Mouse (Mus musculus) adrenal gland, postnatal 25 days (tissue): ENCODE results near the gene Eml6. TPM values are rescaled to one million over a fixed set of nuclear protein-coding genes. Genes with fewer than 3 reads are reported as not detected.
"Not testable (repeated sequence)": the region's sequence is repeated elsewhere in the genome, so short reads cannot be mapped to it uniquely, and the experiment has no call there.

Experiments used
- DNase-seq: peaks from one replicate; pipeline ENCODE4 v3.0.0; 2021; ENCODE audit warnings: mixed read lengths
- long read RNA-seq: library from polyadenylated mRNA; stranded (forward); transcript quantifications from one replicate; pipeline ENCODE4 v2.0.0, GENCODE M21; 2021
- total RNA-seq: library from RNA; stranded (reverse); gene quantifications from 2 replicates; pipeline ENCODE4 v1.2.3, GENCODE M21; 2021

Eml6 gene
- 3.3 and 4.7 TPM in 2 replicates for total RNA-seq
- long read RNA-seq, full-length matches to known transcripts = 2 of 4 reads
- long read RNA-seq, partial matches to known transcripts = 2 of 4 reads
- long read RNA-seq, other reads (novel, unspliced or antisense) = 0 of 4 reads

DNA sequence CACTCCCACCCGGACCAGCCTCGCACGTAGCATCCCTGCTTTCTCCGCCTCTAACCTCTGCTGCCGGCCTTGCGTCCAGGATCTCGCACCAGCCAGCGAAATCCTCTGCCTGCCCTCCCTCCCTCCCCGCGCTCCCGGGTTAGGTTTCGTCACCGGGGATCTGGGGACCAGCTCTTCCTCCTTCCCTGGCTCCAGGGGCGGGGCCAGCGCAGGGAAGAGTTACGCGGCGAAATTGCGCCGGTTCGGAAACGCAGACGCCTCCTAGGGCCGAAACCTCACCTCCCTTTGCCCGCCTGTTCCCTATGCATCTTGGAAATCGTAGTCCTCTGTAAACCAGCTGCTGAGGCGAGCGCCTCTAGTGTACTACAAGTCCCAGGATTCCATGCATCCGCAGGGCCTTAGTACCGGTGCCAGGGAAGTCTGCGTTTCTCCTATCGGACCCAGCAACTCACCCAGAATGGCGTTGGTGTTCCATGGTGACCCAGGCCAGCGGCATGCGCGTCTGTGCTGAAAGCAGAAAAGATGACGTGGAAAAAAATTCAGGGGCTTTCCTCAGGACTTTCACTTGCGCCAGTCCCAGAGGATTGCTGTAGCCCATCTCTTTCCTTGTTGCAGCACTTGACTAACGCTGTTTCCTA lies at the start of gene Eml6:
Eml6 (minus strand) TSS at position 199 of the 638 bp plus-strand sequence.
- DNase-seq = peak; percentile 95

DNA sequence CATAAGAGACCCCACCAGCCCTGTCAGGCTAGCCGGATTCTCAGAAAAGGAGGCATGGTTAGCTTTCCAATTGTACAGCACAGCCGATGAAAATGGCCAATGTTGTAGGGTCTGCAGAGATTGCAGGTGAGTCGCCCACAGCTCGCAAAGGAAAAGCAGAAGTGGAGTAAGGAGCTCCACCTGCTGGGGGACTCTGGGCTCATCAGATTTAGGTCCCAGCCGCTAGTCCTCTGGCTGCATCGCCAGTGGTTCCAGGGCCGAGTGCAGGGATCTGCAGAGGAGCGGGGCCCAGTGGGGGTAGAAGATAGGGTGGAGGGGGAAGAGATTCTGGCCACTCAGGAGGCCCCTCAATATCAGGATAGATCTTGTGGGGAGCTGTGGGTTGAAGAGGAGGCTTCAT lies 31.5 kb upstream of the Eml6 start:
- DNase-seq = no peak

DNA sequence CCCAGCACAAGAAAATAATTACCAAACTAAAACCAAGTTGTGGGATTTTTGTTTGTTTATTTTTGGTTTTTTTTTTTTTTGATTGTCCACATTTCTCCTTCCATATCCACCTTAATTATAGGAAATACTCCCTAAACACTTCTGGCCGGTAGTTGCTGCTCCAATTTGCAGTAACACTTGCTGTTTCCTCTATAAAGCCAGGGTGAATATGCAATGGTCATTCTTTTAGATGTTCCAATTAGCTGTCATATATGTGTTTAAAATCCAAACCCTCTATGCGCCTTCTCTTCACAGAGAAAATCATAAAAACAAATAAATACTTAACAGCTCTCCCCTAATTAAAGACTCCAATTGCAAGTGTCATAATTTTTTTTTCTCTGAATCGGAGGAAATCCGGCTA lies 689 bp downstream of the Eml6 start:
- DNase-seq = no peak

DNA sequence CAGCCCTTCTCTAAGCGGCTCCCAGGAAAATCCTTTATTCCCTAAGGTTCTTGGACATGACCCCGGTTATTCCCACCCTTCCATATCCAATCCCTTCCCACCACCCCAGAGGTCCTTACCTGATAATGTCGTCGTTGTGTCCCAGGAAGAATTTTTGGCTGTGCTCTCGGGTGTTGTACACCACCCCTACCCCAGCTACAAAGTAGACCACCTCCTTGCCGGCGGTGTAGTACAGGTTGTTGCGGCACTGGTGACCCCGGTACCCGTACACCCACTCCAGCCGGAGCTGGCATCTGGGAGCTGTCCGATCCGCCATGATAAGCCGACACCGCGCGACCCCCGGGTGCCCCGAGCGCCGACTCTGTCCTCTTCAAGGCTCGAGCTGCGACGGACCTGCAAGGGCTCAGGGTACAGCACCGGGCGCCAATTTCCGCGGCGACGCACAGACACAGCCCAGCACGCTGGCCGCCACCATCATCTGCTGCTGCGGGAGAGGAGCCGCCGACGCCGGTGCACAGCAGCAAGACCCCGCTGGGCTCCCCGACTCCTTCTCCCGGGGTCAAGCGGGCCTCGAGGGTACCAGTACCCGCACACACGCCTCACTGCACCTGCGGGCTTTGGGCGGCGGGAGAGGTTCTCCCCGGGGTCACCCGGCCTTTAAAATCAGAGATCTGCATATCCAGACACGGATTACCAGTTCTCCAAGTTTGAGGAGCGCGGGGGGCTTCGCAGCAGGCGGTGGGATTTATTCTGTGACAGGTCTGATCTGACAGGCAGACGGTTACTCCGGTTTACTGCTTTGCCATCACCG lies 1.4 kb downstream of the Eml6 start:
- DNase-seq = peak; percentile 46

DNA sequence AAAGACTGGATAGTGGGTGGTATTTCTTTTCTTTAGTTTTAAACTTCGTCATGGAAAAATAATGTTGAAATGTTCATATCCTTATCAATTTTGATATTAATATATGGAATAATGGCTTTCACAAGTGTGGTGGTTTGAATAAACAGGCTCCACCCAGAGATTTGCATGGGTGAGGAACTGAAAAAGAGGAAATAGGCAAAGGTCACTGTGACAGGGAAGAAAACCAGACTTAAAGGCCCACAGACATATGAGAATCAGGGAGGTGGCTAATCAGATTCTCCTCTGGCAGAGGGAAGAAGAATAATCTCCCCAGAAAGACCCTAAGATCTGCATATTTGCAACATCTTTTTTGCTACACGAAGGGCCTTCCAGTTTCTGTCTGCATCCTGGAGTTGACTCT lies 39.6 kb downstream of the Eml6 start:
- no peak for DNase-seq

DNA sequence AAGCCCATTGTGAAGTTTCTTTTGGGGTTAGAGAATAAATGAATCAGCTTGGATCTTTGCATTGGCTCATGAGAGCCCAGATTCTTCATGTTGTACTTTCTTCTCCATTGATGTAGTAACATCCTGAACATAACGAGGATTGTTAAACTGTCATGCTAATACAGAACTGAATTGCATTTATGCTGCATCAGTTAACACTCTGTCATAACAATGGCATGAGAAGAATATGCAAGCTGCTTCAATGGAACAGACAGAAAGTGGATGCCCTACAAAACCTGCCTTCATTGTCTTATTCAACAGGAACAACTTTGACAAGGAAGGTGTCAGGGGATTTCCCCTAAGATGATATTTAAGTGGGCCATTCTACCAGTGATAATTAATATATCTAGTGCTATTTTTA lies 57.0 kb downstream of the Eml6 start:
- no peak for DNase-seq

DNA sequence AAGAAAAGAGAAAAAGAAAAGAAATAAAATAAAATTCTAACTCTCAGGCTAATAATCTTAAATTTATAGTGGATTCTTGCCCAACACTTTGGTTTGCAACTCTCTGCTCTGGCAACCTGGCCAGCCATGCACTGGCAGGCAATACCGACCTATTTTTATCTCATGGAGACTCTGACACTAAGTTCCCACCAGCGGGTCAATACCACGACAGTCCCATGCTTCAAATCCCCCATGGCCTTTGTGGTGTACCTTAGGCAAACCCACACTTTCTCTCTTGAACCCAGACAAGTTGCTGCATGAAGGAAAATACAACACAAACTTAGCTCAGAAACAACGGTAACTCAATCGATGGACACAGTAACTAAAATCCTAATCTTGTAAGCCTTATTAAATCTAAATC lies 66.5 kb downstream of the Eml6 start:
- DNase-seq = no peak

DNA sequence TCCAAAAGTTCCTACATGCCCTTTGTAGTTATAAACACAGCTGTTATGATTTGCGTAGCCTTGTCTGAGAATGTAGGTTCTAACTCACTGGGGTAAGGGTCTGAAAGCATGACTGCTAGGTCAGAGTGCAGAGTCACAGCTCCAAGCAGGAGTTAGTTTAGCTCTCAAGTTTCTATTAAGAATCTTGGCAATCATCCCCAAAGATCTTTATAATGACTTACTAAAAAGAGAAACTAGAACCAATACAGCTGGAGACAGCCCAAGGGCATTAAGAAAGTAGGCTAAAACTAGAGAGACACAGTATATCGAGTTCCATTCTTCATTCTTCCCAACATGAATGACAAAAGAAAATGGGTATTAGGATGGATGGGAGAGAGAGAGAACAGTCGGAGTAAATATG lies 81.2 kb downstream of the Eml6 start:
- DNase-seq = no peak

DNA sequence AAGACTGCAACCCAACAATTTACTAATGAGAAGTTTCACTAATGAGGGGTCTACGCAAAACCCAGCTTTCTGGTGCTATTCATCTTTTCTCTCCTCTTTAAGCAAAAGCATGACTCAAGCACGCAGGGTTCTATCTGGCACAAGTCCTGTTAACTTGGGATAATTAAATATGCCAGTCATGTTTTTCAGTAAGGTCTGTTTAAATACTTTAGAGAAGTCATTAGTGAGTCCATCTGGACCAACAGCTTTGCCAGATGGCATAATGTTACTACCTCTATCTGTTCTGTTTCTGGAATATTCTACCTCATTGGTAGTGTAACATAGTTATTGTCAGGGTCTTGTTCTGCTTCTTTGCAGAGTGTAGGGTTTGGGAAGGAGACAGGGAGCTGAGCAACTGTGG lies 101.5 kb downstream of the Eml6 start:
- no peak for DNase-seq

DNA sequence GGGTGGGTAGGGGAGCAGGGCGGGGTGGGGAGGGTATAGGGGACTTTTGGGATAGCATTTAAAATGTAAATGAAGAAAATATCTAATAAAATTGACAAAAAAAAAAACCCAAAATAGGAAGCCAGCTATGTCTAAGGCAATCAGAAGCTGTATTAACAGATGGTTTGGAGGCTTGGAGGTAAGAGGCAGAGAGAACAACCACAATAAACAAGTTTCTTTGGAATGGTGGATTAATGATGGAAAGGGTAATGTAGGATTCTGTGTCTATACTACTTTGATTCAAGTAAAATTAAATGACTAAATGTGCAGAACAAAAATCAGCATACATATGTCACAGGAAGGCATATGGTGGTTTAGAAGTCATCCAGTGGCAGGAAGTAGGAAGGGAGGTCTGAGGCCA lies 102.0 kb downstream of the Eml6 start:
- no peak for DNase-seq

DNA sequence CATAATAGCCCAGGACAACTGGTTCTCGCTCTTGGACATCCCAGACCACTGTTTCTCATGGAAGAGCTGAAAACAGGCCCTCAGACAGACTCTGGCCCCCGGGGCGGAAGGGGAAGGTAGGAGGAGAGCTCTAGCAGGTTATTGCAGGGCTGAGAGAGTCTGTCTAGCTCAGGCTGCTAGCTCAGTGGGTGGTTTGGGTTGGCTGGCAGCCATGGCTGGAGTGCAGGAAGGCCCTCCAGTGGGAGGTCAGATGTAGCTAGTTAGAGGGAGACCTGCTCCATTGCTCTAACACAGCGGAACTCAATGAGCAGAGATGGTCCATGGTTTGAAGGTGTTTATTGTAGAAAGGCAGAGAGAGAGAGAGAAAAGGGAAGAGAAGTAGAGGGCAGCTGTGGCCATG lies 112.7 kb downstream of the Eml6 start:
- no peak for DNase-seq

DNA sequence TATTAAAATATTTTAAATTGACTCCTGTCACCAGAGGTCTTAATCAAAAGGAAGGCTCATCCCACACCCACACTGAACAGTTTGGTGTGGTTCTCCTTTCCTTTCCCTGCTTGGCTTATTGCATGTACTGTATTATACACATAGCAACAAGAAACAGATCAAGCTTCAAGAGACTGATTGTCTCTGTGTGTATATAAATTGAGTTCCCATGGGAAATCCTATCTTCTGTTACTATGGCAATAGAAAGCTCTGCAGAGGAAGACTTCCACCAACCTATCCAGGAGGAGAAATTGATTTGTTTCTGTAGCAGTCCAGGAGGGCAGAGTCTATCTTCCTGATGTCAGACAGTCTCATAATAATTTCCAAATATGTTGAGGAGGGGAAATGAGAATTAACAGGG lies 116.5 kb downstream of the Eml6 start:
- no peak for DNase-seq

DNA sequence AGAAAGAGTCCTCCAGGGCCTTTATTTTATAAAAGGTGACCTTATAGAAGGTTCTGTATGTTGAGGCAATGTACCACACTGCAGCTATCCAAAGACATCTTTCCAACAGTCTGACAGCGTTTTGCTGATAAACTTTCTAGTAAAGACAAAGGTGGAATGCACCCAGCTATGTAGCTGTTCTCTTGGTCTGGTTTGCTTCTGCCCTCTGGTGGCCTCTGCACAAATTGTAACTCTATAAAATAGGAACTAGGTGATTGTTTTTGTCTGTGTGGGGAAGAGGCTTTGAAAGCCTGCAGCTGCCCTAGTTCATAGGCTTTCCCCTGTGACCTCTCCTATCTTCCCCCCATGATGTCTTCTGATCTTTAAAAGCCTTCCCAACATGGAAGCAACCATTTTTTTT lies 140.7 kb downstream of the Eml6 start:
- DNase-seq = peak; percentile 38

DNA sequence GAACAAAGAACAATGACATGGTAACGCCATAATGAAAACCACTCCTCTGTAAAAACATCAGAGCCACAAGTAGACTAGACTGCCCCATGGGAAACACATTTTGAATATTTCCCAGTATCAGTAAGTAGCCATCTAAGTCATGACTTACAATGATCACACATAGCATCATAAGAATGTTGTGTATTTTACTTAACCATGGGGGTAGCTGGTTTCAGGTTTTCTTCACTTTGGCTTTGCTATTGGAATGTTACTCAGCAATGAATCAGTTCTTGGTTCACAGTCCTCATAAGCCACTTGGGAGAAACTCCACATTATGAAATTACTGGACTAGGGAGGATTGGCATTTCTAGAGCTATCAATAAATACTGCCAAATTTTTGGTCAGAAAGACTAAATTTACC lies 141.5 kb downstream of the Eml6 start:
- no peak for DNase-seq

DNA sequence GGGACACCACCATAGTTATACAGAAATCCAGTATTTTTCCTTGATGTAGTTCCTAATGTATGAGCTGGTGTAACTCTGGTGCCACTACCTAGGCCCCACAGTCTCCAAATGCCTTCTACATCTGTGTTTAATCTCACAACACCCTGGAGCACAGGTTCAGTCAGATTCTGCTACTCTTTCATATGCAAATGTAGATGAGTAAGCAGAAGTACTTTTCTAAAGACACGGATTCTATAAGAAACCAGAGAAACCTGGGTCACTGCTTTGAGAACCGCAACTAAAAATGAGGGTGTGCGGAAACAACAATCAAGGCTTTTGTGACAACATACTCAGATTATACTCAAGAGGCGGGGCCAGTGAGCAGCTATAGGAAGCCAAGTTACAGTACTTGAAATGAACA lies 142.8 kb downstream of the Eml6 start:
- no peak for DNase-seq

DNA sequence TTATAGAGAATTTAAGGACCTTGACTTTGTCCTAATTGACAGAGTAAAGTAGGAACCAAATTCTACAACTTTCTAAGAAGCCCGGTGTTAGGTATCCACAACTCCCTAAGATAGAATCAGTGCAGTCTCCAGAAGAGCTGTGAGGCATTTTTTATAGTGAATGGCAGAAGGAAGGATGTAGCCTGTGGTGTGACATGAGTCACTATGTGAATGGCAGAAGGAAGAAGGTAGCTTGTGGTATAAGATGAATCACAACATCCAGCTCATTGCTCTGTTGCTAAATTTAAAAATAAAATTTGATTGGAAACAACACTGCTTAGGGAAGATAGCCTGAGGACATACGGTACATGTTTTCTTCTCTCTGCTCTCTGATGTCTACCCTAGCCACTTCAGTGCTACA lies 146.2 kb downstream of the Eml6 start:
- no peak for DNase-seq

DNA sequence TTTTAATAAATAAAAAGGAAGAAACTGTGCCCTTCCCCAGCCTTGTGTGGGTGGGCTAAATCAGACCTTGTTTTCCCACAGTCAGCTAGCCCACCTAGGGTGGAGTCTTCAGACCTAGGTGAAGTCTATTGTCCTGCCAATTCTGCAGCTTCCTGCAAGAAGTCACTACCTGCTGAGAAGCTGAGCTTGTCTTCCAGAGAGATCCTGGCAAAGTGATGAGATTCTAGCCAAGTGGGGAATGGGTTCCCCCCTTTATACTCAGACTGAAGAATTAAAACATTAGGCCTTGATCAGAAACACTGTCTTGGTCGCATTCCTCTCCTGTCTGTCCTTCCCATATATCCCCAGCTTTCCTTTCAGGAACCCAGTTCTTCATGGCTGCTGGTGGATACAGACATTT lies 147.9 kb downstream of the Eml6 start:
- no peak for DNase-seq

DNA sequence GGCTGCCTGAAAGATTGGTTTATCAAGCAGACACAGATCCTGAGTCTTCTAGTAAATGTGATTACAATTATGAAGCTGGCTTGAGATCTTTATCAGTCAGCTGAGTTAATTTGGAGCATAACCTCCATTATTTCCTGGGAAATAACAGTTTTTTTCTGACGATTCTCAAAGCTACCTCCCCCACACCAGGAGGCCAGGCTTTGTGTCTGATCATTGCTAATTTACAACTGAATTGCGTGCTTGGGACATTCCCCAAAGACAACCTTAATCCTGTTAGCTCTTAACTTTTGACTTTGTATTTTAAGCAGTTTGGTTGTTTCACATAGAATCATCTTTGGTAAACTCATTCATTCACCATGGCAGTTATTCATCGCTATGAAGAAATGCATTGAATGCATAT lies 148.6 kb downstream of the Eml6 start:
- DNase-seq = no peak

DNA sequence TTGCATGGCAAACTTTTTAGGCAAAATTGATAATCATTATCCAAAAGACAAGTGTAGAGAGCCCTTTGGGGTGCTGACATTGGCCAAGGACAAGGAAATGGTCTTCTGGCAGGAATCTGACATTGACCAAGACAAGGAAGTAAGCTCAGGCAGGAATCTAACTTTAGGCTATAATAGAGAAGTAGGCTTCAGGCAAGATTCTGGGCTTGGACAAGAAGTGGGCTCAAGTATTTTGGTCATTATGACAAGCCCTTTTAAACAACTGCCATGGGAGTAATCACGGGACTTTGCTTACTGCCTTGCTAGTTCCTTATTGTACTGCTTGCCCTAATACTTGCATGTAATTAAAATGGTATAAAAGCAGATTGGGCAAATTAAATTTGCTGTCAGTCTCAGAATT lies 151.1 kb downstream of the Eml6 start:
- not testable (repeated sequence) for DNase-seq

DNA sequence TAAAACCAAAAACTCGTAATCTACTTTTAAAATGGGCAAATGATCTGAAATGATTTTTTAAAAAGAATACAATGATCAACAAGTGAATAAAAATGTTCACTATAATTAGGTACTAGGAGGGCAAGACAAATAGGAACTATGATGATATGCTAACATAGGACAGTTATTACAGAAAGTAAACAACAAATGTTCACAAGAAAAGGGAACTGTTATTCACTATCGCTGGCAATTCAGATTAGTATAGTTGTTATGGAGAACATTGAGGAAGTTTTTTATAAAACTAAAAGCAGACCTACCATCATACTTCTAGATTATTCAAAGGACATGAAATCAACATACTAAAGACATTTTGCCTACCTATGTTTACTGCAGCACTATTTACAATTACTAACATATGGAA lies 155.7 kb downstream of the Eml6 start:
- no peak for DNase-seq

DNA sequence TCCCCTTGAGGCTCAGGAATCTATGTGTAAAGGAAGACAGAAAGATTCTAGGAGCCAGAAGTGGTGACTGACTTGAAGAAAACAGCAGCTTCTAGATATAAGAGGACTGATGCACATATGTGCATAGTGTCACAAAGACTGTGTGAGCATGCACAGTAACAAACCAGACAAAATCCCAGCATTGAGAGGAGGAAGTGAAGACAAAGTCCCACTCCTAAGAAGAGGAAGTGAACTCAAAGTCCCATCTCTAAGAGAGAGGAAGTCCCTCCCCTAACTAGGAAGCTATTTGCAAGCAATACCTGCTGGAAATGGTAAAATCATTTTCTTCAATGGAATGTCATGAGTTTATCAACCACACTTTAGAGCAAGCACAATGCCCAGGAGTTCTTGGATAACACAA lies 161.6 kb downstream of the Eml6 start:
- DNase-seq = no peak

DNA sequence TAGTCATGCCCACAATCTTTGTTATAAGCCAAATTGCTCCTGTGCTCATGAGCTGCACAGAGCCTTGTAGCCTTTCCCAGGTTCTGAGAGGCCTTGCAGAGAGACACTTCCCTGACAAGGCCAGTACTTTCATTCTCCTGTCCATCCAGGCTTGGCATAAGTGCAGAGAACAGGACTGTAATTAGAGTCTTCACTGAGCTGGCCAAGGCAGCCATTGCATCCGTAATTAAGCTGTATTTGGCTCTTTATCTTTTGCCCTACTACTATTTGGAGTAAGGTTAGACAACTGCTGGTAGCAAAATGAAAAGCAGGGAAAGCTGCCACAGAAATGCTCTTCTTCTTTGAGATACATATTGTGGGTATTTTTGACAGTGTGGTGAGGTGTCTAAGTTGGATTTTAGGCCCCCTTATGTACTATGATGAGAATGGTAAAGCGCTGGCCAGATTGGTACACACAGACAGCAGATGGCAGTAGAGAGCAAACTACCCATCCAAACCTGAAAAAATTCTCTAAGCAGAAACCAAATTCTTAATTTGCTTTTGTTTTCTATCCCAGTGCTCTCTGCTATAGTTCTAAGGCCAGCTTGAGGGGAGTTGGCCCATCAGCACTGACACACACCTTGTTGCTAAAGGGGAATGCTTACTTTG lies 164.0 kb downstream of the Eml6 start:
- DNase-seq = no peak

DNA sequence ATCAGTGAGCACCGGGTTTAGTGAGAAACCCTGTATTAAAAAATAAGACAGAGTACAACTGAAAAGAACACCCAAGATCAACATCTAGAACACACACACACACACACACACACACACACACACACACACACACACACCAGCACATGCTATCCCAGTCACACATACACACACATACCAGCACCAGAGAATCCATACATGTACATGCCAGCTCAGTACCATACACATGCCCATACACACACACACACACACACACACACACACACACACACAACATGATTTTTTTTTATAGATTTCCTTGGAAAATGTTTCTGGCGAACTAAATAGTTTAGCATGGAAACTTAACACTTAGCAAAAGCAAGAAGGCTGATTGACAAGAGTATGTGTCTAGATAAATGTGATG lies 164.8 kb downstream of the Eml6 start:
- DNase-seq = no peak
